Mouse (Mus musculus): ENCODE data around the gene Tex45. TPM values are rescaled to one million over a fixed set of nuclear protein-coding genes. Genes with fewer than 3 reads are reported as not detected.

Gene Tex45
- not detected in 2 replicates for polyA plus RNA-seq (2012; ENCODE audit: insufficient read depth, low replicate concordance)

- peaks cover 23% of the 10 kb centered on the region for H3K4me1 ChIP-seq
- no peaks in the 10 kb centered on the region for H3K9me3 ChIP-seq
- H3K27me3 ChIP-seq (replicated peaks): peaks cover 6% of the 10 kb centered on the region
- TF ChIP-seq FLI1 (IDR thresholded peaks at IDR 0.05; ENCODE audit: low read length) (no peak), GATA1 (IDR thresholded peaks at IDR 0.05; ENCODE audit: borderline replicate concordance, low read length) (no peak)
- no peak within 1 kb of the TSS for H3K4me3 ChIP-seq (replicated peaks)
- no peaks in the 10 kb centered on the region for H3K36me3 ChIP-seq (replicated peaks; ENCODE audit: low read length)
Observed at GRCm38 (mm10) chr8:3470562-3470961, at the start of gene Tex45. Tex45 (plus strand) TSS chr8:3470862.

- H3K4me3 ChIP-seq (replicated peaks): no peak overlapping the region
- no peaks in the 10 kb centered on the region for H3K9me3 ChIP-seq
- H3K4me1 ChIP-seq: peaks cover 35% of the 10 kb centered on the region
- H3K27me3 ChIP-seq (replicated peaks): no peaks in the 10 kb centered on the region
- TF ChIP-seq FLI1 (IDR thresholded peaks at IDR 0.05; ENCODE audit: low read length) (no peak), GATA1 (IDR thresholded peaks at IDR 0.05; ENCODE audit: borderline replicate concordance, low read length) (no peak)
- peaks cover 47% of the 10 kb centered on the region for H3K36me3 ChIP-seq (replicated peaks; ENCODE audit: low read length)
Observed at GRCm38 (mm10) chr8:3421507-3421906, 49.2 kb upstream of the Tex45 start.

GRCm38 (mm10) chr8:3425217-3425616 lies 45.4 kb upstream of the Tex45 start:
- TF ChIP-seq GATA1 (IDR thresholded peaks at IDR 0.05; ENCODE audit: borderline replicate concordance, low read length) (no peak), FLI1 (IDR thresholded peaks at IDR 0.05; ENCODE audit: low read length) (no peak)
- Histone ChIP-seq H3K4me1 (peaks cover 36% of the 10 kb centered on the region), H3K36me3 (replicated peaks; ENCODE audit: low read length) (peaks cover 63% of the 10 kb centered on the region), H3K27me3 (replicated peaks) (no peaks in the 10 kb centered on the region), H3K9me3 (no peaks in the 10 kb centered on the region), H3K4me3 (replicated peaks) (no peak overlapping the region)

- no peak for TF ChIP-seq GATA1 (IDR thresholded peaks at IDR 0.05; ENCODE audit: borderline replicate concordance, low read length)
- TF ChIP-seq FLI1 (IDR thresholded peaks at IDR 0.05; ENCODE audit: low read length): no peak
- Histone ChIP-seq H3K9me3 (no peaks in the 10 kb centered on the region), H3K4me3 (replicated peaks) (no peak overlapping the region), H3K27me3 (replicated peaks) (no peaks in the 10 kb centered on the region), H3K36me3 (replicated peaks; ENCODE audit: low read length) (peaks cover 62% of the 10 kb centered on the region), H3K4me1 (peaks cover 42% of the 10 kb centered on the region)
Observed at GRCm38 (mm10) chr8:3426211-3426610, 44.5 kb upstream of the Tex45 start.

- Histone ChIP-seq H3K4me3 (replicated peaks) (no peak overlapping the region), H3K9me3 (no peaks in the 10 kb centered on the region), H3K4me1 (peaks cover 42% of the 10 kb centered on the region), H3K27me3 (replicated peaks) (no peaks in the 10 kb centered on the region), H3K36me3 (replicated peaks; ENCODE audit: low read length) (peaks cover 80% of the 10 kb centered on the region)
- TF ChIP-seq FLI1 (IDR thresholded peaks at IDR 0.05; ENCODE audit: low read length) (no peak), GATA1 (IDR thresholded peaks at IDR 0.05; ENCODE audit: borderline replicate concordance, low read length) (no peak)
Observed at GRCm38 (mm10) chr8:3428426-3428825, 42.2 kb upstream of the Tex45 start.

GRCm38 (mm10) chr8:3429966-3430365 lies 40.7 kb upstream of the Tex45 start:
- H3K9me3 ChIP-seq: no peaks in the 10 kb centered on the region
- peaks cover 83% of the 10 kb centered on the region for H3K36me3 ChIP-seq (replicated peaks; ENCODE audit: low read length)
- no peak for TF ChIP-seq GATA1 (IDR thresholded peaks at IDR 0.05; ENCODE audit: borderline replicate concordance, low read length)
- no peak for TF ChIP-seq FLI1 (IDR thresholded peaks at IDR 0.05; ENCODE audit: low read length)
- H3K4me3 ChIP-seq (replicated peaks): peak overlapping the region; percentile 28
- peaks cover 42% of the 10 kb centered on the region for H3K4me1 ChIP-seq
- H3K27me3 ChIP-seq (replicated peaks): no peaks in the 10 kb centered on the region

- H3K4me1 ChIP-seq: peaks cover 42% of the 10 kb centered on the region
- TF ChIP-seq GATA1 (IDR thresholded peaks at IDR 0.05; ENCODE audit: borderline replicate concordance, low read length): no peak
- TF ChIP-seq FLI1 (IDR thresholded peaks at IDR 0.05; ENCODE audit: low read length): no peak
- no peak overlapping the region for H3K4me3 ChIP-seq (replicated peaks)
- H3K27me3 ChIP-seq (replicated peaks): no peaks in the 10 kb centered on the region
- no peaks in the 10 kb centered on the region for H3K9me3 ChIP-seq
- peaks cover 88% of the 10 kb centered on the region for H3K36me3 ChIP-seq (replicated peaks; ENCODE audit: low read length)
Observed at GRCm38 (mm10) chr8:3431113-3431512, 39.5 kb upstream of the Tex45 start.

GRCm38 (mm10) chr8:3436492-3436891 lies 34.2 kb upstream of the Tex45 start:
- Histone ChIP-seq H3K4me3 (replicated peaks) (no peak overlapping the region), H3K9me3 (no peaks in the 10 kb centered on the region), H3K4me1 (peaks cover 5% of the 10 kb centered on the region; the same call in 1 of the 2 replicates), H3K27me3 (replicated peaks) (no peaks in the 10 kb centered on the region), H3K36me3 (replicated peaks; ENCODE audit: low read length) (peaks cover 98% of the 10 kb centered on the region)
- no peak for TF ChIP-seq GATA1 (IDR thresholded peaks at IDR 0.05; ENCODE audit: borderline replicate concordance, low read length)

GRCm38 (mm10) chr8:3439510-3439909 lies 31.2 kb upstream of the Tex45 start:
- no peaks in the 10 kb centered on the region for H3K27me3 ChIP-seq (replicated peaks)
- H3K36me3 ChIP-seq (replicated peaks; ENCODE audit: low read length): peaks cover 93% of the 10 kb centered on the region
- TF ChIP-seq GATA1 (IDR thresholded peaks at IDR 0.05; ENCODE audit: borderline replicate concordance, low read length): no peak
- no peak for TF ChIP-seq FLI1 (IDR thresholded peaks at IDR 0.05; ENCODE audit: low read length)
- H3K4me3 ChIP-seq (replicated peaks): no peak overlapping the region
- no peaks in the 10 kb centered on the region for H3K9me3 ChIP-seq
- no peaks in the 10 kb centered on the region for H3K4me1 ChIP-seq

- TF ChIP-seq GATA1 (IDR thresholded peaks at IDR 0.05; ENCODE audit: borderline replicate concordance, low read length) (no peak), FLI1 (IDR thresholded peaks at IDR 0.05; ENCODE audit: low read length) (no peak)
- peaks cover 96% of the 10 kb centered on the region for H3K36me3 ChIP-seq (replicated peaks; ENCODE audit: low read length)
- H3K9me3 ChIP-seq: no peaks in the 10 kb centered on the region
- no peak overlapping the region for H3K4me3 ChIP-seq (replicated peaks)
- no peaks in the 10 kb centered on the region for H3K27me3 ChIP-seq (replicated peaks)
- H3K4me1 ChIP-seq: peaks cover 3% of the 10 kb centered on the region; the same call in 1 of the 2 replicates
Observed at GRCm38 (mm10) chr8:3449226-3449625, 21.4 kb upstream of the Tex45 start.

- H3K4me1 ChIP-seq: peaks cover 3% of the 10 kb centered on the region; the same call in 1 of the 2 replicates
- H3K4me3 ChIP-seq (replicated peaks): no peak overlapping the region
- H3K9me3 ChIP-seq: no peaks in the 10 kb centered on the region
- peaks cover 99% of the 10 kb centered on the region for H3K36me3 ChIP-seq (replicated peaks; ENCODE audit: low read length)
- no peaks in the 10 kb centered on the region for H3K27me3 ChIP-seq (replicated peaks)
- no peak for TF ChIP-seq FLI1 (IDR thresholded peaks at IDR 0.05; ENCODE audit: low read length)
- TF ChIP-seq GATA1 (IDR thresholded peaks at IDR 0.05; ENCODE audit: borderline replicate concordance, low read length): no peak
Observed at GRCm38 (mm10) chr8:3450670-3451069, 20.0 kb upstream of the Tex45 start.

Data from megakaryocyte, embryonic 14.5 days (primary cell).